Mouse (Mus musculus) C2C12 (cell line): ENCODE results near the gene Sema6c. TPM values are rescaled to one million over a fixed set of nuclear protein-coding genes. Genes with fewer than 3 reads are reported as not detected.
A peak's percentile ranks its signal among the peaks of the same experiment; 100 is the strongest.

ENCODE experiments used
- H3K27me3 ChIP-seq: one replicate; pipeline ENCODE4 v1.6.1; 2011; ENCODE audit not compliant: control insufficient read depth, insufficient read depth, insufficient read length
- H3K36me3 ChIP-seq: one replicate; pipeline ENCODE4 v1.6.1; 2011; ENCODE audit not compliant: control insufficient read depth, insufficient read depth
- H3K4me3 ChIP-seq: one replicate; pipeline ENCODE4 v1.5.1; 2011; ENCODE audit warnings: mild to moderate bottlenecking, control low read depth; ENCODE audit not compliant: poor library complexity, insufficient read depth, severe bottlenecking
- H3K79me2 ChIP-seq: one replicate; pipeline ENCODE4 v1.6.1; 2011; ENCODE audit not compliant: control insufficient read depth, insufficient read depth
- H3K79me3 ChIP-seq: one replicate; pipeline ENCODE4 v1.6.1; 2011; ENCODE audit warnings: low read depth, control low read depth
- H3ac ChIP-seq: one replicate; pipeline ENCODE3; 2011; ENCODE audit warnings: low read depth; ENCODE audit not compliant: control insufficient read depth, insufficient read length
- CEBPB ChIP-seq: IDR thresholded peaks from one replicate; pipeline ENCODE4 v1.6.1; 2011; ENCODE audit warnings: low read depth, mild to moderate bottlenecking, control low read depth, moderate library complexity
- CTCF ChIP-seq: IDR thresholded peaks from one replicate; pipeline ENCODE4 v1.5.1; 2011; ENCODE audit not compliant: control insufficient read depth, insufficient read depth, insufficient read length
- FOSL1 ChIP-seq: IDR thresholded peaks from one replicate; pipeline ENCODE4 v1.8.0; 2011; ENCODE audit warnings: mild to moderate bottlenecking, low read length; ENCODE audit not compliant: poor library complexity, insufficient read depth, severe bottlenecking
- MAX ChIP-seq: IDR thresholded peaks from one replicate; pipeline ENCODE4 v1.6.1; 2011; ENCODE audit warnings: mild to moderate bottlenecking, control low read depth
- MYOD1 ChIP-seq: IDR thresholded peaks from one replicate; pipeline ENCODE4 v1.6.1; 2011; ENCODE audit warnings: low read depth; ENCODE audit not compliant: control insufficient read depth, insufficient read length
- MYOG ChIP-seq: IDR thresholded peaks from one replicate; pipeline ENCODE4 v1.6.1; 2011; ENCODE audit not compliant: control insufficient read depth, insufficient read length; ENCODE audit errors: extremely low read depth
- USF1 ChIP-seq: IDR thresholded peaks from one replicate; pipeline ENCODE4 v1.6.1; 2011; ENCODE audit warnings: low read depth, mild to moderate bottlenecking, control low read depth, moderate library complexity
- polyA plus RNA-seq: library from polyadenylated mRNA; unstranded; fragments of >200 nt; fragmentation: generic; extraction: Trizol; gene quantifications from one replicate; pipeline ENCODE4 v1.2.1, GENCODE M21; 2012; ENCODE audit warnings: missing spikeins

Gene Sema6c
- polyA plus RNA-seq, 1 experiment, result 5.4 TPM

- peaks cover 5% of the 10 kb centered on the region for H3K79me2 ChIP-seq
- H3K4me3 ChIP-seq, result peak overlapping the region; percentile 23
- no peak overlapping the region for H3ac ChIP-seq
- TF ChIP-seq MAX (no peak), CEBPB (no peak), CTCF (no peak), FOSL1 (no peak), USF1 (no peak), MYOG (no peak), MYOD1 (no peak)
- H3K79me3 ChIP-seq, result no peaks in the 10 kb centered on the region
- no peaks in the 10 kb centered on the region for H3K36me3 ChIP-seq
- no peaks in the 10 kb centered on the region for H3K27me3 ChIP-seq
Measured at GRCm38 (mm10) chr3:95135023-95135422, 25.2 kb upstream of the Sema6c start.

- H3K79me2 ChIP-seq, result peaks cover 5% of the 10 kb centered on the region
- no peaks in the 10 kb centered on the region for H3K36me3 ChIP-seq
- TF ChIP-seq USF1, result no peak
- TF ChIP-seq MYOD1, result no peak
- no peak for TF ChIP-seq CTCF
- no peak for TF ChIP-seq MAX
- no peak for TF ChIP-seq CEBPB
- no peak for TF ChIP-seq MYOG
- no peak for TF ChIP-seq FOSL1
- no peak overlapping the region for H3ac ChIP-seq
- no peaks in the 10 kb centered on the region for H3K27me3 ChIP-seq
- H3K79me3 ChIP-seq, result no peaks in the 10 kb centered on the region
- H3K4me3 ChIP-seq, result no peak overlapping the region
Measured at GRCm38 (mm10) chr3:95135433-95136052, 24.7 kb upstream of the Sema6c start.

GRCm38 (mm10) chr3:95136336-95136735 is 23.9 kb upstream of the Sema6c start:
- Histone ChIP-seq H3K79me2 (peaks cover 5% of the 10 kb centered on the region), H3ac (no peak overlapping the region), H3K27me3 (no peaks in the 10 kb centered on the region), H3K79me3 (no peaks in the 10 kb centered on the region), H3K4me3 (no peak overlapping the region), H3K36me3 (no peaks in the 10 kb centered on the region)
- TF ChIP-seq CTCF (no peak), MYOD1 (no peak), MAX (no peak), CEBPB (no peak), FOSL1 (no peak), MYOG (no peak), USF1 (no peak)

- Histone ChIP-seq H3ac (no peak overlapping the region), H3K79me3 (no peaks in the 10 kb centered on the region), H3K4me3 (no peak overlapping the region), H3K27me3 (no peaks in the 10 kb centered on the region), H3K79me2 (no peaks in the 10 kb centered on the region), H3K36me3 (no peaks in the 10 kb centered on the region)
- TF ChIP-seq CEBPB (no peak), FOSL1 (no peak), MYOD1 (no peak), MAX (no peak), MYOG (no peak), CTCF (no peak), USF1 (no peak)
Measured at GRCm38 (mm10) chr3:95139586-95140288, 20.5 kb upstream of the Sema6c start.

GRCm38 (mm10) chr3:95140289-95140595 is 20.0 kb upstream of the Sema6c start:
- no peaks in the 10 kb centered on the region for H3K36me3 ChIP-seq
- no peaks in the 10 kb centered on the region for H3K27me3 ChIP-seq
- no peak for TF ChIP-seq MYOG
- no peak for TF ChIP-seq FOSL1
- TF ChIP-seq USF1, result no peak
- TF ChIP-seq MAX, result no peak
- no peak for TF ChIP-seq CTCF
- TF ChIP-seq CEBPB, result no peak
- H3K79me3 ChIP-seq, result no peaks in the 10 kb centered on the region
- H3K4me3 ChIP-seq, result no peak overlapping the region
- no peaks in the 10 kb centered on the region for H3K79me2 ChIP-seq
- H3ac ChIP-seq, result no peak overlapping the region

- TF ChIP-seq MAX (no peak), FOSL1 (no peak), MYOG (no peak), MYOD1 (no peak), CTCF (no peak), CEBPB (no peak), USF1 (no peak)
- no peak overlapping the region for H3K4me3 ChIP-seq
- H3K36me3 ChIP-seq, result no peaks in the 10 kb centered on the region
- H3K79me2 ChIP-seq, result no peaks in the 10 kb centered on the region
- H3ac ChIP-seq, result no peak overlapping the region
- no peaks in the 10 kb centered on the region for H3K79me3 ChIP-seq
- no peaks in the 10 kb centered on the region for H3K27me3 ChIP-seq
Measured at GRCm38 (mm10) chr3:95140795-95141194, 19.5 kb upstream of the Sema6c start.
